Mouse (Mus musculus): ENCODE data around the gene Atrn.

Gene Atrn

DNA sequence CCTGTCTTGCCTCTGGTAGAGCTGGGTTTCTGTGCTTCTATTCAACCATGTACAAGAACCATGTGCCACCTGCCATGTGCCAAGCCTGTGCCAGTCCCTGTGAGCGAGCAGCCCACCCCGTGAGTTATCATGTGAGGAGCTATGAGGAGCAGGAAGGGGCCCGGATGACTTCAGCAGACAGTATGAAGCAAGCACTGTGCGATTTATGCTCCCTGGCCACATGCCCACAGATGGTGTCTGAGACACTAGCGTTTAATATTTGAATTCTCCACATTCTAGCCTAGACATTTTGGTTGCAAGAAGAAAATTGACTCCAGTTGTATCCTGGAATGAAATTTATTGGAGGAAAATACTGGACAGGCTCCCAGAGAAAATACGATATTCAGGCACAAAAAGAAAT lies 161.2 kb downstream of the Atrn start:
- in situ Hi-C loops (cut with MboI, MseI), result no loop called here

GRCm38 (mm10) chr2:131072536-131072935 lies 166.2 kb downstream of the Atrn start:
- in situ Hi-C loops (cut with MboI, MseI), result no loop called here

Measured in regulatory T cell (primary cell).